Mouse (Mus musculus): ENCODE results near the gene Arl8b.

DNA sequence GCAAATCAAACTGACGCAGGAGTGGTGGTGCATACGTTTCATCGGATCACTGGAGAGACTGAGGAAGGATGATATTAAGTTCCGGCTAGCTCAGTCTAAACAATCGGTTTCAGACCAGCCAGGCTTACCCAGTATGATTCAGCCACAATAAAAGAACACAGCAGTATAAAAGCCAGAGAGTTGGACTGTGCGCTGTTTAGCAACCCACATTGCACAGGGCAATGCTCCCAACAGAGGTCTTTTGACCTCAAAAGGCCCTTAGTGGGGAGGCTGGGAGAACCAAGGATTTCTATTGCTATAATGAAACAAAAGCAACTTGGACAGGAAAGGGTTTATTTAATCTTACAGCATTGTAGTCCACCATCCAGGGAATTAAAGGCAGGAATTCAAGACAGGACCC is 9.4 kb upstream of the Arl8b start:
- no peak for TF ChIP-seq CTCF (IDR thresholded peaks at IDR 0.05; ENCODE audit: low read depth)
- TF ChIP-seq EP300 (IDR thresholded peaks at IDR 0.05; ENCODE audit: low read depth) = no peak
